Mouse (Mus musculus) left cerebral cortex, adult 18-20 months (tissue): ENCODE data around the gene Mecp2. TPM values are rescaled to one million over a fixed set of nuclear protein-coding genes. Genes with fewer than 3 reads are reported as not detected.
"Not testable (repeated sequence)": the region's sequence is repeated elsewhere in the genome, so short reads cannot be mapped to it uniquely, and the experiment has no call there.

Experiments used
- DNase-seq, 2 experiments: peaks; one replicate each; pipeline ENCODE4 v3.0.0; 2021 to 2022; ENCODE audit warnings: low spot score in 2 of 2, mixed read lengths in 1 of 2
- long read RNA-seq, 2 experiments: library from polyadenylated mRNA; stranded (forward); transcript quantifications; one replicate each; pipeline ENCODE4 v2.0.0; 2021
- total RNA-seq, 2 experiments: library from RNA; stranded (reverse); gene quantifications; 2 replicates each; pipeline ENCODE4 v1.2.3; 2021

Gene Mecp2
- total RNA-seq, result 10 to 100 TPM; 89.6 to 94.8 TPM
- long read RNA-seq, experiment 1, full-length matches to known transcripts, result 8 of 29 reads
- long read RNA-seq, experiment 1, partial matches to known transcripts, result 0 of 29 reads
- long read RNA-seq, experiment 1, other reads (novel, unspliced or antisense), result 21 of 29 reads
- long read RNA-seq, experiment 2, full-length matches to known transcripts, result 6 of 26 reads
- long read RNA-seq, experiment 2, partial matches to known transcripts, result 0 of 26 reads
- long read RNA-seq, experiment 2, other reads (novel, unspliced or antisense), result 20 of 26 reads

- DNase-seq, result not testable (repeated sequence)
Observed at GRCm38 (mm10) chrX:74135263-74135662, at the start of gene Mecp2. Mecp2 (minus strand) TSS chrX:74135363.

- DNase-seq, result no peak
Observed at GRCm38 (mm10) chrX:74176959-74177358, 41.8 kb upstream of the Mecp2 start, which contains the start of gene Tktl1. Tktl1 (plus strand) TSS chrX:74177259.

- no peak for DNase-seq
Observed at GRCm38 (mm10) chrX:74167738-74168137, 32.6 kb upstream of the Mecp2 start, which contains the start of gene Tex28. Tex28 (minus strand) TSS chrX:74167838.

- no peak for DNase-seq
Observed at GRCm38 (mm10) chrX:74127164-74127563, 8.0 kb downstream of the Mecp2 start, which contains the start of gene Opn1mw. Opn1mw (plus strand) TSS chrX:74127464.

GRCm38 (mm10) chrX:74124975-74125374 is 10.2 kb downstream of the Mecp2 start:
- DNase-seq, result no peak

GRCm38 (mm10) chrX:74115511-74115910 is 19.7 kb downstream of the Mecp2 start:
- DNase-seq, result peak; percentile 53 to 61

- DNase-seq, result no peak
Observed at GRCm38 (mm10) chrX:74114036-74114435, 21.1 kb downstream of the Mecp2 start.

GRCm38 (mm10) chrX:74108747-74109146 is 26.4 kb downstream of the Mecp2 start:
- no peak for DNase-seq

- DNase-seq, result no peak
Observed at GRCm38 (mm10) chrX:74105916-74106315, 29.2 kb downstream of the Mecp2 start.

- DNase-seq, result peak in 1 of 2 experiments; percentile 9
Observed at GRCm38 (mm10) chrX:74103457-74104188, 31.5 kb downstream of the Mecp2 start.

GRCm38 (mm10) chrX:74095130-74095529 is 40.0 kb downstream of the Mecp2 start:
- DNase-seq, result no peak

GRCm38 (mm10) chrX:74085601-74086038 is 49.5 kb downstream of the Mecp2 start:
- peak; percentile 93 to 97 for DNase-seq

- peak; percentile 75 to 80 for DNase-seq
Observed at GRCm38 (mm10) chrX:74084946-74085498, 50.1 kb downstream of the Mecp2 start.

- DNase-seq, result peak; percentile 3 to 8
Observed at GRCm38 (mm10) chrX:74084276-74084837, 50.8 kb downstream of the Mecp2 start.

GRCm38 (mm10) chrX:74070794-74071193 is 64.4 kb downstream of the Mecp2 start:
- DNase-seq, result no peak

GRCm38 (mm10) chrX:74067891-74068290 is 67.3 kb downstream of the Mecp2 start:
- DNase-seq, result peak; percentile 6 to 9

- DNase-seq, result no peak
Observed at GRCm38 (mm10) chrX:74045107-74045506, 90.1 kb downstream of the Mecp2 start.

GRCm38 (mm10) chrX:74037702-74038375 is 97.3 kb downstream of the Mecp2 start:
- DNase-seq, result no peak

- DNase-seq, result no peak
Observed at GRCm38 (mm10) chrX:74030000-74030399, 105.2 kb downstream of the Mecp2 start.

- DNase-seq, result peak; percentile 61 to 62
Observed at GRCm38 (mm10) chrX:74023188-74024049, 111.7 kb downstream of the Mecp2 start, which contains the start of gene Irak1. Irak1 (minus strand) TSS chrX:74023918.
